Mouse (Mus musculus) CH12.LX (cell line): ENCODE measurements around the gene Olfr458. TPM values are rescaled to one million over a fixed set of nuclear protein-coding genes. Genes with fewer than 3 reads are reported as not detected.

ENCODE experiments used
- DNase-seq: peaks from one replicate; pipeline ENCODE4 v3.0.0-alpha.2; 2013; ENCODE audit errors: extremely low read depth
- H3K27ac ChIP-seq: 2 replicates; pipeline ENCODE4 v1.5.1; 2012; ENCODE audit warnings: low read depth, mild to moderate bottlenecking, control low read depth, moderate library complexity; ENCODE audit not compliant: insufficient read depth
- H3K27me3 ChIP-seq: replicated peaks from 2 replicates; pipeline ENCODE3; 2012; ENCODE audit warnings: inconsistent platforms
- H3K36me3 ChIP-seq, 2 experiments: replicated peaks in 1 of 2; 2 replicates each; pipeline versions ENCODE3 to v1.6.1; 2012; ENCODE audit warnings: inconsistent platforms in 1 of 2, low read length in 1 of 2, mild to moderate bottlenecking in 1 of 2, mixed read lengths in 1 of 2, moderate library complexity in 1 of 2; ENCODE audit not compliant: control insufficient read depth in 1 of 2, insufficient read depth in 1 of 2
- H3K4me1 ChIP-seq, 2 experiments: 2 replicates each; pipeline ENCODE4 v1.6.1; 2012; ENCODE audit warnings: inconsistent platforms in 1 of 2, moderate library complexity in 1 of 2; ENCODE audit not compliant: insufficient read depth in 2 of 2, control insufficient read depth in 1 of 2
- H3K4me2 ChIP-seq: 2 replicates; pipeline ENCODE4 v1.6.1; 2012; ENCODE audit warnings: low read depth, mild to moderate bottlenecking, control low read depth; ENCODE audit not compliant: poor library complexity, insufficient read depth, severe bottlenecking
- H3K4me3 ChIP-seq, 3 experiments: fragments of 150-350 bp in 1 of 3; sonication (generic) in 1 of 3; replicated peaks in 1 of 3; 2 replicates each; pipeline versions ENCODE3 to v1.5.1; 2011 to 2012; ENCODE audit warnings: low read depth in 2 of 3, low read length in 2 of 3, mild to moderate bottlenecking in 2 of 3, moderate library complexity in 2 of 3, control low read depth in 1 of 3, improper control_type of control experiment in 1 of 3, inconsistent platforms in 1 of 3, mixed read lengths in 1 of 3; ENCODE audit not compliant: poor library complexity in 1 of 3
- H3K79me2 ChIP-seq: replicated peaks from 2 replicates; pipeline ENCODE4 v1.6.1; 2012; ENCODE audit warnings: mild to moderate bottlenecking, moderate library complexity; ENCODE audit not compliant: control insufficient read depth, poor library complexity, insufficient read depth, severe bottlenecking; ENCODE audit errors: extremely low read depth
- H3K9ac ChIP-seq: 2 replicates; pipeline ENCODE4 v1.6.1; 2012; ENCODE audit warnings: low read depth, mild to moderate bottlenecking, control low read depth, moderate library complexity; ENCODE audit not compliant: insufficient read depth
- H3K9me3 ChIP-seq: replicated peaks from 2 replicates; pipeline ENCODE3; 2012; ENCODE audit warnings: low read length, inconsistent platforms, mixed read lengths
- CHD1 ChIP-seq: IDR thresholded peaks from 2 replicates; pipeline ENCODE4 v1.6.1; 2012; ENCODE audit warnings: low read depth, low read length, improper control_type of control experiment, inconsistent platforms
- CHD2 ChIP-seq: IDR thresholded peaks from 2 replicates; pipeline ENCODE4 v1.6.1; 2011; ENCODE audit warnings: low read length, improper control_type of control experiment
- CTCF ChIP-seq, 2 experiments: IDR thresholded peaks in 1 of 2; conservative IDR thresholded peaks in 1 of 2; 2 replicates each; pipeline ENCODE4 v1.5.1; 2011 to 2012; ENCODE audit warnings: low read depth in 2 of 2, low read length in 2 of 2, improper control_type of control experiment in 1 of 2, inconsistent platforms in 1 of 2, mild to moderate bottlenecking in 1 of 2, moderate library complexity in 1 of 2
- E2F4 ChIP-seq: IDR thresholded peaks from 2 replicates; pipeline ENCODE4 v1.6.1; 2011; ENCODE audit warnings: low read depth, low read length, improper control_type of control experiment; ENCODE audit not compliant: insufficient replicate concordance
- EP300 ChIP-seq: IDR thresholded peaks from 2 replicates; pipeline ENCODE4 v1.6.1; 2011; ENCODE audit warnings: low read length, improper control_type of control experiment
- GABPA ChIP-seq: IDR thresholded peaks from 2 replicates; pipeline ENCODE4 v1.6.1; 2012; ENCODE audit warnings: low read depth, low read length, improper control_type of control experiment, inconsistent platforms; ENCODE audit not compliant: insufficient replicate concordance
- HCFC1 ChIP-seq: IDR thresholded peaks from 2 replicates; pipeline ENCODE4 v1.6.1; 2012; ENCODE audit warnings: low read depth, mild to moderate bottlenecking, inconsistent platforms, low read length, improper control_type of control experiment
- IRF4 ChIP-seq: IDR thresholded peaks from 2 replicates; pipeline ENCODE4 v1.6.1; 2014; ENCODE audit warnings: low read depth, mild to moderate bottlenecking, inconsistent platforms, low read length, improper control_type of control experiment
- JUN ChIP-seq: IDR thresholded peaks from 2 replicates; pipeline ENCODE4 v1.6.1; 2011; ENCODE audit warnings: low read depth, mild to moderate bottlenecking, low read length, improper control_type of control experiment, moderate library complexity; ENCODE audit not compliant: insufficient read depth
- JUND ChIP-seq: conservative IDR thresholded peaks from 2 replicates; pipeline ENCODE4 v1.6.1; 2011; ENCODE audit warnings: low read depth, low read length, improper control_type of control experiment
- MAFK ChIP-seq: IDR thresholded peaks from 2 replicates; pipeline ENCODE4 v1.6.1; 2011; ENCODE audit warnings: low read length, improper control_type of control experiment; ENCODE audit not compliant: insufficient replicate concordance
- MAX ChIP-seq: IDR thresholded peaks from 2 replicates; pipeline ENCODE4 v1.6.1; 2011; ENCODE audit warnings: low read length, improper control_type of control experiment
- MAZ ChIP-seq: IDR thresholded peaks from 2 replicates; pipeline ENCODE4 v1.6.1; 2012; ENCODE audit warnings: low read depth, mild to moderate bottlenecking, inconsistent platforms, low read length, improper control_type of control experiment, moderate library complexity
- MEF2A ChIP-seq: IDR thresholded peaks from 2 replicates; pipeline ENCODE4 v1.6.1; 2014; ENCODE audit warnings: low read depth, mild to moderate bottlenecking, inconsistent platforms, low read length, improper control_type of control experiment, borderline replicate concordance
- MXI1 ChIP-seq: IDR thresholded peaks from 2 replicates; pipeline ENCODE4 v1.6.1; 2011; ENCODE audit warnings: mild to moderate bottlenecking, low read depth, low read length, improper control_type of control experiment
- MYC ChIP-seq: IDR thresholded peaks from 2 replicates; pipeline ENCODE4 v1.6.1; 2011; ENCODE audit warnings: low read depth, mild to moderate bottlenecking, improper control_type of control experiment, low read length
- NRF1 ChIP-seq: IDR thresholded peaks from 2 replicates; pipeline ENCODE4 v1.6.1; 2014; ENCODE audit warnings: low read depth, mild to moderate bottlenecking, inconsistent platforms, low read length, improper control_type of control experiment, moderate library complexity
- POLR2AphosphoS2 ChIP-seq: IDR thresholded peaks from 2 replicates; pipeline ENCODE4 v1.6.1; 2011; ENCODE audit warnings: low read depth, low read length, improper control_type of control experiment
- RCOR1 ChIP-seq: conservative IDR thresholded peaks from 2 replicates; pipeline ENCODE4 v1.6.1; 2012; ENCODE audit warnings: low read depth, mild to moderate bottlenecking, inconsistent platforms, low read length, improper control_type of control experiment
- SMC3 ChIP-seq: IDR thresholded peaks from 2 replicates; pipeline ENCODE4 v1.6.1; 2011; ENCODE audit warnings: low read depth, low read length, improper control_type of control experiment
- TBP ChIP-seq: conservative IDR thresholded peaks from 2 replicates; pipeline ENCODE4 v1.6.1; 2011; ENCODE audit warnings: low read depth, low read length, improper control_type of control experiment
- TCF12 ChIP-seq: IDR thresholded peaks from 2 replicates; pipeline ENCODE4 v1.6.1; 2014; ENCODE audit warnings: low read depth, mild to moderate bottlenecking, inconsistent platforms, low read length, improper control_type of control experiment
- UBTF ChIP-seq: IDR thresholded peaks from 2 replicates; pipeline ENCODE4 v1.6.1; 2012; ENCODE audit warnings: low read depth, mild to moderate bottlenecking, inconsistent platforms, low read length, improper control_type of control experiment, moderate library complexity
- USF1 ChIP-seq: IDR thresholded peaks from 2 replicates; pipeline ENCODE4 v1.6.1; 2014; ENCODE audit warnings: low read depth, mild to moderate bottlenecking, inconsistent platforms, low read length, improper control_type of control experiment
- ZKSCAN1 ChIP-seq: IDR thresholded peaks from 2 replicates; pipeline ENCODE4 v1.6.1; 2012; ENCODE audit warnings: low read depth, inconsistent platforms, low read length, improper control_type of control experiment, borderline replicate concordance
- ZMIZ1 ChIP-seq: IDR thresholded peaks from 2 replicates; pipeline ENCODE4 v1.6.1; 2012; ENCODE audit warnings: low read depth, mild to moderate bottlenecking, inconsistent platforms, low read length, improper control_type of control experiment
- ZNF384 ChIP-seq: IDR thresholded peaks from 2 replicates; pipeline ENCODE4 v1.6.1; 2012; ENCODE audit warnings: low read depth, low read length, improper control_type of control experiment, inconsistent platforms
- dilution Hi-C: fragments of 300-500 bp; cut with MboI; formaldehyde crosslinking; loops from 2 replicates; pipeline ENCODE4 v1.14.3; 2020; ENCODE audit warnings: low sequenced_read_pairs; ENCODE audit not compliant: extremely low pct_unique_long_range_greater_than_20kb, extremely low pct_ligation_motif_present
- in situ Hi-C: fragments of 300-500 bp; cut with MboI; formaldehyde crosslinking; loops from 3 replicates; pipeline ENCODE4 v1.14.3; 2019; ENCODE audit warnings: low sequenced_read_pairs, low pct_ligation_motif_present, low pct_unique_long_range_greater_than_20kb, mixed read lengths
- polyA plus RNA-seq: library from polyadenylated mRNA; unstranded; fragments of >175 nt; gene quantifications from 2 replicates; pipeline ENCODE4 v1.2.1, GENCODE M21; 2012; ENCODE audit warnings: low read depth; ENCODE audit not compliant: insufficient read length
- total RNA-seq, 2 experiments: library from RNA; depleted of rRNA; stranded (reverse); fragments of 300-350 nt in 1 of 2; fragments of >200 nt in 1 of 2; gene quantifications; 2 replicates each; pipeline ENCODE4 v1.2.3; 2012 to 2014

Olfr458 gene
- total and polyA plus RNA-seq, 3 experiments, result not detected

GRCm38 (mm10) chr6:42426337-42426736 is 38.7 kb downstream of the Olfr458 start:
- TF ChIP-seq CTCF (conservative IDR thresholded peaks at IDR 0.05 in 1 of 2, IDR thresholded peaks at IDR 0.05 in 1 of 2; ENCODE audit: low read depth in 2 of 2, low read length in 2 of 2) (no peak), MAZ (no peak), POLR2AphosphoS2 (no peak), UBTF (no peak), JUND (no peak), MYC (no peak), GABPA (no peak), NRF1 (no peak), MEF2A (no peak), TBP (no peak), E2F4 (no peak), ZNF384 (no peak), HCFC1 (no peak), MXI1 (no peak), RCOR1 (no peak)
- dilution Hi-C loops, result no loop called here
- Histone ChIP-seq H3K9me3 (no peaks in the 10 kb centered on the region), H3K4me2 (no peak overlapping the region), H3K27ac (no peak overlapping the region), H3K27me3 (no peaks in the 10 kb centered on the region), H3K4me3 (no peak overlapping the region), H3K4me1 (peaks cover 4 to 12% of the 10 kb centered on the region in 2 experiments; a peak in 2 of 4 replicates), H3K79me2 (no peaks in the 10 kb centered on the region), H3K36me3 (no peaks in the 10 kb centered on the region), H3K9ac (no peak overlapping the region)
- DNase-seq, result no peak
- in situ Hi-C loops, result no loop called here

GRCm38 (mm10) chr6:42424472-42424871 is 40.5 kb downstream of the Olfr458 start:
- no peak overlapping the region for H3K9ac ChIP-seq
- no peaks in the 10 kb centered on the region for H3K79me2 ChIP-seq
- H3K4me2 ChIP-seq, result no peak overlapping the region
- no peaks in the 10 kb centered on the region for H3K27me3 ChIP-seq
- TF ChIP-seq JUN, result no peak
- TF ChIP-seq ZKSCAN1, result no peak
- TF ChIP-seq RCOR1, result no peak
- TF ChIP-seq GABPA, result no peak
- TF ChIP-seq MAFK, result no peak
- no peak for TF ChIP-seq EP300
- TF ChIP-seq NRF1, result no peak
- TF ChIP-seq TBP, result no peak
- no peak for TF ChIP-seq SMC3
- TF ChIP-seq IRF4, result no peak
- no peak for TF ChIP-seq MAZ
- TF ChIP-seq TCF12, result no peak
- TF ChIP-seq ZMIZ1, result no peak
- TF ChIP-seq CHD1, result no peak
- TF ChIP-seq USF1, result no peak
- no peak for TF ChIP-seq MXI1
- no peak for TF ChIP-seq UBTF
- no peak for TF ChIP-seq CHD2
- no peak for TF ChIP-seq MAX
- no peaks in the 10 kb centered on the region for H3K9me3 ChIP-seq
- H3K4me1 ChIP-seq, result peaks cover 4 to 15% of the 10 kb centered on the region in 2 experiments; a peak in 2 of 4 replicates
- no peak for DNase-seq
- H3K4me3 ChIP-seq, result no peak overlapping the region
- in situ Hi-C loops (no loop called here), dilution Hi-C loops (no loop called here)
- H3K27ac ChIP-seq, result no peak overlapping the region
- no peaks in the 10 kb centered on the region for H3K36me3 ChIP-seq
